Mouse (Mus musculus): Measurements from ENCODE around the gene Mark3.

DNA sequence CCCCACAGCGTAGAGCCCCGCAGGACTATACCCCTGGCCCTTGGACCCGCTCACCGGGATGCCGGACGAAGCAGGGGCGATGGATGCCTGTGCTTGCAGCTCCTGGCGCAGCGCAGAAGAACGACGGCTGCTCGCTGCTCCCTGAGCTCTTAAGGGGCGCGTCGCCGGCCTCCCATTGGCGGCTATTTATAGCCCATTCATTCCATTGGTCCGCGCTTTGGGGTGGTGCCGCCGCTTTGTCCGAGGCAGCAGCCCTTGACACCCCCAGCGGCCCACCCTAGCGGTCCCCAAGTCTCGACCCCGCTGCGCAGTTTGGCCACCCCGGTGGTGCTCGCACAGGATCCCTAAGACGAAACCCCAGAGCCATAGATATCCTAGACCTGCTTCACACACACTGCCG is 97.9 kb downstream of the Mark3 start, which contains the start of gene Ckb:
- peak; percentile 99 for TF ChIP-seq POLR2A (IDR thresholded peaks at IDR 0.05; ENCODE audit: insufficient read depth, low read depth, low read length)
- no peak for TF ChIP-seq CTCF (IDR thresholded peaks at IDR 0.05; ENCODE audit: insufficient read depth, low read depth, low read length)

Measured in olfactory bulb, adult 2 months (tissue).